Comparison of ENCODE assay signal across 24 mouse cellular contexts in the genomic region with DNA sequence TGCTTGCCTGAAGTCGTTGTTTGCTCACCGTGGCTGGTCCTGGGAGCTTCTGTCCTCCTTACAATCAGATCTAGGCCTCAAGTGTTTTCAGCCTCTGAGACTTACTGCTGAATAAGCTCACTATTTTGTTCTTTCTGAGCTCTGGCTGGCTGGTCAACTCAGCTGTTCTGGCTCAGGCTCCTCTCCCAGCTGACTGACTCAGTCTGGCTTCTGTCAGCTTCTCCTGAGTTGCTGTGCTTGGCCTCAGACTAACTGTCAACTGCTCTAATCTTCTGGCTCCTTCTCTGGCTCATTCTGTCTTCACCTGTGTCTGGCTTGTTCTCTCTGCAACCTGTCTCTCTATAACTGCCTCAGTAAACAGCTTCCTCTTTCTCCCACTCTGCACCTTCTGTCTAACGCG.
DNase-seq lines count a peak whose midpoint lies in the region; ATAC-seq and TF ChIP-seq lines count a peak whose summit lies in the region.
"Had no signal": no experiment of that assay in that cellular context is flagged by ENCODE, and none has a peak within 500 bp of the region (broad histone marks: within the 10 kb centered on the region; RNA-seq: fewer than 3 reads in every experiment).

No protein-coding gene starts in this region.

- H3K27ac ChIP-seq in heart, embryonic 10.5 days: no peak overlapping the region
- H3K27ac ChIP-seq in stomach, embryonic 16.5 days (ENCODE audit: low read length): no peak overlapping the region
- H3K27ac ChIP-seq in stomach, postnatal 0 days (replicated peaks): no peak overlapping the region
- H3K27ac ChIP-seq: embryonic facial prominence, embryonic 13.5 days; forebrain, embryonic 13.5 days; heart, embryonic 15.5 days; hindbrain, embryonic 10.5 days; hindbrain, embryonic 14.5 days; intestine, embryonic 15.5 days; kidney, embryonic 15.5 days had no signal

- 94% methylated on average over 4 of the region's 4 CpGs for WGBS in heart, embryonic 10.5 days
- WGBS in stomach, embryonic 16.5 days: 77% methylated on average over 4 of the region's 4 CpGs
- WGBS in stomach, postnatal 0 days: 72% methylated on average over 4 of the region's 4 CpGs

- H3K4me3 ChIP-seq in heart, embryonic 10.5 days: no peak overlapping the region
- no peak overlapping the region for H3K4me3 ChIP-seq in stomach, embryonic 16.5 days (replicated peaks; ENCODE audit: low read length)
- no peak overlapping the region for H3K4me3 ChIP-seq in stomach, postnatal 0 days (ENCODE audit: low read depth, low read length)
- H3K4me3 ChIP-seq: embryonic facial prominence, embryonic 13.5 days; forebrain, embryonic 13.5 days; heart, embryonic 15.5 days; hindbrain, embryonic 10.5 days; intestine, embryonic 15.5 days; kidney, embryonic 15.5 days had no signal

- peaks cover 100% of the 10 kb centered on the region for H3K36me3 ChIP-seq in heart, embryonic 10.5 days
- H3K36me3 ChIP-seq in stomach, embryonic 16.5 days (ENCODE audit: control insufficient read depth, insufficient read depth, low read length): peaks cover 58% of the 10 kb centered on the region
- H3K36me3 ChIP-seq in stomach, postnatal 0 days (ENCODE audit: control insufficient read depth, insufficient read depth, low read length): peaks cover 52% of the 10 kb centered on the region

- no peaks in the 10 kb centered on the region for H3K27me3 ChIP-seq in heart, embryonic 10.5 days (ENCODE audit: insufficient read depth, poor library complexity, severe bottlenecking)
- no peaks in the 10 kb centered on the region for H3K27me3 ChIP-seq in stomach, embryonic 16.5 days (ENCODE audit: control insufficient read depth, insufficient read depth, low read length)
- no peaks in the 10 kb centered on the region for H3K27me3 ChIP-seq in stomach, postnatal 0 days (ENCODE audit: control insufficient read depth, insufficient read depth, low read length)
- H3K27me3 ChIP-seq: embryonic facial prominence, embryonic 13.5 days; forebrain, embryonic 13.5 days; heart, embryonic 15.5 days; intestine, embryonic 15.5 days; kidney, embryonic 15.5 days had no signal

- H3K9ac ChIP-seq in stomach, embryonic 16.5 days (ENCODE audit: low read length): no peak overlapping the region
- no peak overlapping the region for H3K9ac ChIP-seq in stomach, postnatal 0 days (ENCODE audit: low read length)
- H3K9ac ChIP-seq: embryonic facial prominence, embryonic 13.5 days; forebrain, embryonic 13.5 days; forebrain, postnatal 0 days; heart, embryonic 15.5 days; hindbrain, embryonic 14.5 days; intestine, embryonic 15.5 days; kidney, embryonic 15.5 days had no signal

- H3K9me3 ChIP-seq in heart, embryonic 10.5 days: no peaks in the 10 kb centered on the region
- H3K9me3 ChIP-seq in stomach, embryonic 16.5 days (replicated peaks; ENCODE audit: control insufficient read depth, low read length): no peaks in the 10 kb centered on the region
- no peaks in the 10 kb centered on the region for H3K9me3 ChIP-seq in stomach, postnatal 0 days (ENCODE audit: control insufficient read depth, low read length)
- H3K9me3 ChIP-seq: embryonic facial prominence, embryonic 13.5 days; forebrain, embryonic 13.5 days; G1E; heart, embryonic 15.5 days; hindbrain, embryonic 10.5 days; intestine, embryonic 15.5 days; kidney, embryonic 15.5 days had no signal

- intact Hi-C loops in heart, postnatal 25 days (cut with DNase I): no loop called here

- peak; percentile 44; the same call in 1 of the 2 replicates for ATAC-seq in frontal cortex, adult (ENCODE audit: low TSS enrichment)
- ATAC-seq in stomach, embryonic 16.5 days (ENCODE audit: insufficient read depth, low FRiP score): 0 out of 2 replicates have a peak, but pooled peaks have one; percentile 15
- ATAC-seq in stomach, postnatal 0 days (ENCODE audit: low FRiP score, low TSS enrichment): no peak
- ATAC-seq: CD4-positive, CD25-positive, alpha-beta regulatory T cell, adult 4 months; forebrain, embryonic 13.5 days; intestine, embryonic 15.5 days had no signal

- no peak for TF ChIP-seq EP300 in stomach, postnatal 0 days (optimal IDR thresholded peaks at IDR 0.05)

- H3K4me2 ChIP-seq in stomach, embryonic 16.5 days (ENCODE audit: low read depth, low read length): no peak overlapping the region
- H3K4me2 ChIP-seq in stomach, postnatal 0 days (replicated peaks; ENCODE audit: low read depth): no peak overlapping the region
- H3K4me2 ChIP-seq: embryonic facial prominence, embryonic 13.5 days; forebrain, embryonic 13.5 days; heart, embryonic 15.5 days; hindbrain, embryonic 14.5 days; intestine, embryonic 15.5 days; kidney, embryonic 15.5 days had no signal

- no peak for DNase-seq in frontal cortex, postnatal 25 days (ENCODE audit: low spot score in 2 of 2)
- DNase-seq in heart, adult 9 months (ENCODE audit: low spot score in 2 of 2): peak; percentile 28 to 33
- no peak for DNase-seq in heart, embryonic 10.5 days (ENCODE audit: low spot score)
- no peak for DNase-seq in stomach, postnatal 0 days (ENCODE audit: low spot score)
- peak; percentile 22 for DNase-seq in heart, postnatal 25 days (ENCODE audit: low spot score)
- DNase-seq in ovary, adult 18-20 months (ENCODE audit: low spot score): no peak
- DNase-seq: adrenal gland, postnatal 10 days; B cell, adult 2 months; cerebellum, adult 11-12 months; cerebellum, adult 9-10 months; cerebellum, postnatal 25 days; forebrain, postnatal 0 days; kidney, adult 2 months had no signal

- no peak for TF ChIP-seq CTCF in stomach, postnatal 0 days (IDR thresholded peaks at IDR 0.05; ENCODE audit: low read depth)

- H3K4me1 ChIP-seq in heart, embryonic 10.5 days: no peaks in the 10 kb centered on the region
- H3K4me1 ChIP-seq in stomach, embryonic 16.5 days (ENCODE audit: control insufficient read depth, insufficient read depth, low read length): no peaks in the 10 kb centered on the region
- no peaks in the 10 kb centered on the region for H3K4me1 ChIP-seq in stomach, postnatal 0 days (replicated peaks; ENCODE audit: control insufficient read depth, insufficient read depth)
- H3K4me1 ChIP-seq: embryonic facial prominence, embryonic 13.5 days; forebrain, embryonic 13.5 days; heart, embryonic 15.5 days; hindbrain, embryonic 10.5 days; intestine, embryonic 15.5 days; kidney, embryonic 15.5 days had no signal

Comparison
In these comparisons a context has a peak if more than half of its experiments do, and no peak if none do; other contexts are left out.
1. DNase-seq: peak in heart, adult 9 months (2 of 2) and heart, postnatal 25 days (single experiment); none in frontal cortex, postnatal 25 days (0 of 2), heart, embryonic 10.5 days (single experiment), stomach, postnatal 0 days (single experiment) and ovary, adult 18-20 months (single experiment).